Mouse (Mus musculus) ovary, postnatal 14 days (tissue): Measurements from ENCODE around the gene Gabarapl2.
A peak's percentile ranks its signal among the peaks of the same experiment; 100 is the strongest.

ENCODE experiments used
- DNase-seq: peaks from one replicate; pipeline ENCODE4 v3.0.0; 2022; ENCODE audit warnings: low spot score

Gabarapl2 gene

GRCm38 (mm10) chr8:111940171-111941100, at the start of gene Gabarapl2:
TSS of gene Gabarapl2 (plus strand) at chr8:111940703.
- DNase-seq: peak; percentile 92

GRCm38 (mm10) chr8:111890911-111891303, 49.6 kb upstream of the Gabarapl2 start:
- no peak for DNase-seq

GRCm38 (mm10) chr8:111891983-111892382, 48.5 kb upstream of the Gabarapl2 start:
- no peak for DNase-seq

GRCm38 (mm10) chr8:111892615-111893014, 47.9 kb upstream of the Gabarapl2 start:
- no peak for DNase-seq

- no peak for DNase-seq
These were observed 45.5 kb upstream of the Gabarapl2 start for GRCm38 (mm10) chr8:111894955-111895354.

- DNase-seq: no peak
These were observed 41.9 kb upstream of the Gabarapl2 start for GRCm38 (mm10) chr8:111898586-111898985.

GRCm38 (mm10) chr8:111902080-111902479, 38.4 kb upstream of the Gabarapl2 start:
- DNase-seq: no peak

- no peak for DNase-seq
These were observed 34.9 kb upstream of the Gabarapl2 start for GRCm38 (mm10) chr8:111905500-111906121.

- DNase-seq: no peak
These were observed 30.7 kb upstream of the Gabarapl2 start, which contains the start of gene Chst5 for GRCm38 (mm10) chr8:111909621-111910450. TSS of gene Chst5 (minus strand) at chr8:111910447.

GRCm38 (mm10) chr8:111911572-111911971, 28.9 kb upstream of the Gabarapl2 start:
- DNase-seq: no peak

- DNase-seq: no peak
These were observed 27.6 kb upstream of the Gabarapl2 start for GRCm38 (mm10) chr8:111912860-111913432.

GRCm38 (mm10) chr8:111919663-111920062, 20.8 kb upstream of the Gabarapl2 start:
- DNase-seq: no peak

GRCm38 (mm10) chr8:111920971-111921370, 19.5 kb upstream of the Gabarapl2 start:
- no peak for DNase-seq

GRCm38 (mm10) chr8:111923383-111923804, 17.1 kb upstream of the Gabarapl2 start:
- peak; percentile 46 for DNase-seq

- DNase-seq: no peak
These were observed 15.5 kb upstream of the Gabarapl2 start for GRCm38 (mm10) chr8:111924976-111925375.

- DNase-seq: no peak
These were observed 10.7 kb upstream of the Gabarapl2 start for GRCm38 (mm10) chr8:111929648-111930344.

GRCm38 (mm10) chr8:111931721-111932120, 8.8 kb upstream of the Gabarapl2 start:
- DNase-seq: no peak

- DNase-seq: peak; percentile 45
These were observed 7.7 kb upstream of the Gabarapl2 start for GRCm38 (mm10) chr8:111932580-111933336.

- peak; percentile 76 for DNase-seq
These were observed 7.0 kb upstream of the Gabarapl2 start, which contains the start of gene Tmem231 for GRCm38 (mm10) chr8:111933348-111934076. TSS of gene Tmem231 (minus strand) at chr8:111933881.

- no peak for DNase-seq
These were observed 6.3 kb upstream of the Gabarapl2 start for GRCm38 (mm10) chr8:111934201-111934600.
